Mouse (Mus musculus) hindbrain, postnatal 0 days (tissue): ENCODE measurements around the gene Ecm1. TPM values are rescaled to one million over a fixed set of nuclear protein-coding genes. Genes with fewer than 3 reads are reported as not detected.

Source experiments
- ATAC-seq: fragments of 200-750 bp; cut with Nextera tagmentation; 2 replicates; pipeline ENCODE4 v1.8.0; 2017; ENCODE audit warnings: mild to moderate bottlenecking, moderate TSS enrichment, moderate library complexity
- DNase-seq: peaks from one replicate; pipeline ENCODE4 v3.0.0-alpha.2; 2015; ENCODE audit warnings: low spot score
- H3K27ac ChIP-seq: fragments of 300-500 bp; sonication (generic); 2 replicates; pipeline ENCODE4 v1.5.1; 2014; ENCODE audit warnings: mild to moderate bottlenecking
- H3K27me3 ChIP-seq: fragments of 300-500 bp; sonication (generic); 2 replicates; pipeline ENCODE4 v1.6.1; 2014; ENCODE audit warnings: low read length, mixed read lengths; ENCODE audit not compliant: insufficient read depth
- H3K36me3 ChIP-seq: fragments of 300-500 bp; sonication (generic); 2 replicates; pipeline ENCODE4 v1.6.1; 2014; ENCODE audit warnings: low read length, mixed read lengths; ENCODE audit not compliant: insufficient read depth
- H3K4me1 ChIP-seq: fragments of 300-500 bp; sonication (generic); 2 replicates; pipeline ENCODE4 v1.6.1; 2014; ENCODE audit warnings: antibody characterized with exemption, low read length, mixed read lengths; ENCODE audit not compliant: insufficient read depth
- H3K4me2 ChIP-seq: fragments of 300-500 bp; sonication (generic); 2 replicates; pipeline ENCODE4 v1.6.1; 2014; ENCODE audit warnings: low read depth, mild to moderate bottlenecking, low read length, moderate library complexity, mixed read lengths
- H3K4me3 ChIP-seq: fragments of 300-500 bp; sonication (generic); 2 replicates; pipeline ENCODE4 v1.5.1; 2014; ENCODE audit warnings: low read length
- H3K9ac ChIP-seq: fragments of 300-500 bp; sonication (generic); replicated peaks from 2 replicates; pipeline ENCODE4 v1.6.1; 2014; ENCODE audit warnings: mild to moderate bottlenecking, low read length, moderate library complexity, mixed read lengths
- H3K9me3 ChIP-seq: fragments of 300-500 bp; sonication (generic); 2 replicates; pipeline ENCODE4 v1.6.1; 2016; ENCODE audit warnings: low read length, mixed read lengths
- CTCF ChIP-seq: IDR thresholded peaks from 2 replicates; pipeline ENCODE4 v1.5.1; 2016; ENCODE audit warnings: antibody characterized with exemption, control low read depth, low read depth
- WGBS: fragments of 180-500 bp; shearing (Covaris S2); extraction: QIAGEN DNeasy Blood & Tissue Kit; methylation state at CpG from one replicate; pipeline ENCODE4 v1.1.7; 2014; 5-methylcytosine and 5-hydroxymethylcytosine counted together
- polyA plus RNA-seq: library from polyadenylated mRNA; unstranded; fragments of >200 nt; fragmentation: Nextera tagmentation; extraction: Ambion mirVana; gene quantifications from 2 replicates; pipeline ENCODE4 v1.2.1, GENCODE M21; 2015
- total RNA-seq: library from RNA; depleted of rRNA; stranded (reverse); fragments of >200 nt; gene quantifications from 2 replicates; pipeline ENCODE4 v1.2.3, GENCODE M21; 2014

The Ecm1 gene
- total and polyA plus RNA-seq, 2 experiments from 2014 or later, result 11.4 TPM

- Histone ChIP-seq H3K4me3 (no peak overlapping the region), H3K4me1 (no peaks in the 10 kb centered on the region), H3K4me2 (no peak overlapping the region), H3K27ac (no peak overlapping the region; the same call in 1 of the 2 replicates), H3K9me3 (no peaks in the 10 kb centered on the region), H3K9ac (no peak overlapping the region), H3K27me3 (no peaks in the 10 kb centered on the region), H3K36me3 (peaks cover 45% of the 10 kb centered on the region)
- DNase-seq (no peak), ATAC-seq (no peak)
- no peak for TF ChIP-seq CTCF
- 79% methylated on average over 8 of the region's 8 CpGs for WGBS
Observed at GRCm38 (mm10) chr3:95740406-95740805, 1.0 kb upstream of the Ecm1 start.

- H3K4me3 ChIP-seq, result no peak overlapping the region
- DNase-seq (no peak), ATAC-seq (no peak)
- TF ChIP-seq CTCF, result no peak
- H3K27ac ChIP-seq, result no peak overlapping the region
- peaks cover 7% of the 10 kb centered on the region; the same call in 1 of the 2 replicates for H3K36me3 ChIP-seq
- no peaks in the 10 kb centered on the region for H3K27me3 ChIP-seq
- H3K4me1 ChIP-seq, result no peaks in the 10 kb centered on the region
- H3K4me2 ChIP-seq, result no peak overlapping the region
- H3K9ac ChIP-seq, result no peak overlapping the region
- WGBS, result 86% methylated on average over 12 of the region's 12 CpGs
- H3K9me3 ChIP-seq, result no peaks in the 10 kb centered on the region
Observed at GRCm38 (mm10) chr3:95735071-95735670, 4.2 kb downstream of the Ecm1 start.

DNA sequence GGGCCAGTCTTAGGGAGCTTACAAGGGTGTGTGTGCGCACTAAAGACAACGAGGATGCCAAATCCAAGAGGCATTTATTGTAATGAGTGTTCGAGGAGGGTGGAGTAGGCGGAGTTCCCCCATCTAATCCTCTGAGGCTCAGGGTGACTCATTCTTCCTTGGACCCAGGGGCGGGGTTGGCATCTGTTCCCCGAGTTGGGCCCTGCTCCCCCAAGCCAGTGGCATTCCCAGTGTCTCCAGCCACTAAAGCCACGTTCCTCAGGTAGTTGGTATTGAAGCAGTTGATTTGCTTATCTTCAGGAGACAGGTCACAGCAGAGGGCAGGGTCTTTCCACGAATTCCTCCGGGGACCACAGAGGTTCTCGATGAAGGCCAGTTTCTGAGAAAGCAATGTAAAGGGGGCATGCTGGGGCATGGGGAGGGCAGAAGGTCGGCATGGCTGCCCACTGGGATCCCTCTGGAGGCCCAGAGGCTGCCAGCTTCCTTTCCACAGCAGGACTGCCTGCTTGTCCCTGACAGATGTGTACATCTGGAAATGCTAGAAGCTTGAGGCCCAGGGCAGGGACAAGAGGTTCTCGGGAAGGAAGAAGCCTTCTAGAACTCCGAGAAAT lies 5.2 kb downstream of the Ecm1 start:
- ATAC-seq, result no peak
- no peak for TF ChIP-seq CTCF
- Histone ChIP-seq H3K4me1 (no peaks in the 10 kb centered on the region), H3K4me3 (no peak overlapping the region), H3K27me3 (no peaks in the 10 kb centered on the region), H3K27ac (no peak overlapping the region), H3K9ac (no peak overlapping the region), H3K9me3 (no peaks in the 10 kb centered on the region), H3K36me3 (no peaks in the 10 kb centered on the region), H3K4me2 (no peak overlapping the region)
- no peak for DNase-seq
- WGBS, result 87% methylated on average over 13 of the region's 13 CpGs

GRCm38 (mm10) chr3:95732744-95733521 lies 6.4 kb downstream of the Ecm1 start:
- peak; percentile 17 for DNase-seq
- no peaks in the 10 kb centered on the region for H3K4me1 ChIP-seq
- no peaks in the 10 kb centered on the region for H3K27me3 ChIP-seq
- 69% methylated on average over 11 of the region's 11 CpGs for WGBS
- H3K9ac ChIP-seq, result no peak overlapping the region
- H3K4me3 ChIP-seq, result no peak overlapping the region
- no peak for TF ChIP-seq CTCF
- H3K9me3 ChIP-seq, result no peaks in the 10 kb centered on the region
- peak; percentile 36 for ATAC-seq
- no peak overlapping the region for H3K4me2 ChIP-seq
- H3K27ac ChIP-seq, result no peak overlapping the region
- no peaks in the 10 kb centered on the region for H3K36me3 ChIP-seq

GRCm38 (mm10) chr3:95732297-95732696 lies 7.1 kb downstream of the Ecm1 start:
- H3K4me2 ChIP-seq, result no peak overlapping the region
- H3K36me3 ChIP-seq, result no peaks in the 10 kb centered on the region
- no peak overlapping the region for H3K27ac ChIP-seq
- no peaks in the 10 kb centered on the region for H3K4me1 ChIP-seq
- H3K9ac ChIP-seq, result no peak overlapping the region
- WGBS, result 91% methylated on average over 9 of the region's 9 CpGs
- no peak for TF ChIP-seq CTCF
- DNase-seq (no peak), ATAC-seq (no peak)
- no peak overlapping the region for H3K4me3 ChIP-seq
- H3K9me3 ChIP-seq, result no peaks in the 10 kb centered on the region
- H3K27me3 ChIP-seq, result no peaks in the 10 kb centered on the region

DNA sequence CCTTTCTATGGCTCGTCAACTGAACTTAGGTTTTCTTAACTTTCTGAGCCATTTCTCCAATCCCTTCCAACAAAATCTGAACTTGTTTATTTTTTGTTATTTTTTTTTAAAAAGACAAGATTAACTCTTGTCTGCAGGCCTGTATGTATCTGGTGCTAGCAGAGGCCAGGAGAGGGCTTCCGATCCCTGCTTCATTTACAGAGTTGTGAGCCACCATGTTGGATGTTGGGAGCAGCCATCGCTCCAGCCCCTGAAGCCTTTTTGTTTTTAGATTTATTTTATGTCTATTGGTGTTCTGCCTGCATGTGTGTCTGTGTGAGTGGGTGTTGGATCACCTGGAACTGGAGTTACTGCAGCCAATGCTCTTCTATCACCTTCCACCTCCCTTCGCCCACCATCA lies 7.6 kb downstream of the Ecm1 start:
- 95% methylated on average over 4 of the region's 4 CpGs for WGBS
- ATAC-seq (no peak), DNase-seq (peak; percentile 9)
- Histone ChIP-seq H3K4me3 (no peak overlapping the region), H3K4me2 (no peak overlapping the region), H3K4me1 (no peaks in the 10 kb centered on the region), H3K9me3 (no peaks in the 10 kb centered on the region), H3K36me3 (no peaks in the 10 kb centered on the region), H3K27me3 (no peaks in the 10 kb centered on the region), H3K27ac (no peak overlapping the region), H3K9ac (no peak overlapping the region)
- peak; percentile 31 for TF ChIP-seq CTCF
